Mouse (Mus musculus) embryo, embryonic 10 days (tissue): ENCODE data around the gene Gprin1.

Experiments
- DNase-seq: peaks from one replicate; pipeline ENCODE4 v3.0.0-alpha.2; 2015; ENCODE audit warnings: low spot score

The Gprin1 gene

DNA sequence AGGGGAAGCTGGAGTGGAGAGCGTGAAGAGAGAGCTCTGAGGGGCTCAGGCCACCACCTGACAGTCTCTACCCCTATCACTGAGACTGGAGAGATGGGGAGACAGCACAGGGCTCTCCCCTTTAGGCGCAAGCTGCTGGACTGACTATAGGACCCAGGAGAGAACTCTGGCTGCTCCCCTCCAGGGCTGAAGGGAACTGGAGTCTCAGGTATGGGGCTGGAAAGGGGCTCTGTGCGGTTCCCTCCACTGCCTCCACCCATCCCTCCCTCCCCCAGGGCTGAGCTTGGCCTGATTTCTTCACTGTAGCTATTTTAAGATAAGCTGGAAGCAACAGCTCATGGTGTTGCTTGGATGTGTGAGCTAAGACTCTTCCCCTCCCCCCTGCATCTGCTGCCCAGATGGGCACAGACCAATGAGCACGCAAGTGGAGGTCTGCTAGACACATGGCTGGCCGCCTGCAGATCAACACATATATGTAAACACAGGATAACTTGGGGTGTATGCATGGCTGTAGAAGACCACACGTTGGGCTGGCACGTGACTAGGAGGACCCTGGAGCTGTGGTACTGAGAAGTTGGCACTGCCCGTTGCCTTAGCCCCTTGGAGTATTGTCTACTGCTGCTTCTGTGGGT is 10.6 kb upstream of the Gprin1 start:
- DNase-seq, result peak; percentile 52

DNA sequence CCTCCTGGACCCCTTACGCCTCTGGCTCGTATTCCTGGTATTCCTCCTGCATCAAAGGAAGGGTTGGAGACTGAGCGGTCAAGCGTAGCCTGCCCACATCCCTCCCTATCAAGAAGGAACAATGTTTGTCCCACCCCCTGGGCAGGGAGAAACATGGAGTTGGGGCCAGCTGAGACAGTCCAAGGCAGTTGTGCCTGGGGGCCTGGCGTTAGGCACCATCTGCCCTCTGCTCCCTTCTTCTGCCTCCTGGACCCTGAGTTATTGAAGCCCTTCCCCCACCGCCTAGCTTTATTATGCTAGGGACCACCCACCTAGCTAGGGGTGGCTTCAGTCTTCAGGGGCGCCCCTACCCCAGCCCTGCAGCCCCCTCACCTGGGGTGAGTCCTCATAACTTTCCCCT is 9.8 kb upstream of the Gprin1 start:
- peak; percentile 31 for DNase-seq

GRCm38 (mm10) chr13:54758756-54759470 is 9.2 kb upstream of the Gprin1 start:
- DNase-seq, result peak; percentile 16

DNA sequence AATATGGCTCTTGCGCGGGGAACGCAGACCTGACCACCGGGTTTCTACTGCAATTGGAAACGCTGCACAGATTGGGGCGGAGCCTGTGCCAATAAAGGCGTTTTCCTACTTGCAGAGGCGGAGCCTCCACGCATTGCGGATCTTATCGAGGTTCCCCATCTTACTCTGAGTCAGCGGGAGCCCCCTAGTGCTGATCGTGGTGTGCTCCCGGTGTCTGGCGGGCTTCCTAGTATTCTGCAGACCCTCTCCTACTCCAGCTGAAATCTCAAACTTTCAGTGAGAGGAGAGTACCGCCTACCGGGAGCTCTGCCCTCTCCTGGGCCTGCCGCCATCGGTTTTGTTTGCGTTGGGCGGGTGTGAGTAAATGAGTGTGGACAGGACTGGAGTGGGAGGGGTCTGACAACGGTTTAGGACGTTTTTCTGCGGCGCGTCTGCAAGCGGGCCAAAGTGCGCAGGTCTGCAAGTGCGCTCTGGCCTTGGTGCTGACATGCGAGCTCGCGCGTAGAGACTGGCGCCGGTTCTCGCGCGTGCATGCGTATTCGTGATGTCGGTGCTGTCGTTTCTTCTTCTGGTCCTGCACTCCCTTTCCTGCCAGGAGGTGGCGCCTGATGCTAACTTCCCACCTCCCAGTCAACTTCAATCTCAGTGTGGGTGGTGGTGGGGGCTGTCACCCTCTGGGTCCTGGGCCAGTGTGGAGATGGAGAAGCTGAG is 8.5 kb upstream of the Gprin1 start:
- DNase-seq, result peak; percentile 98

DNA sequence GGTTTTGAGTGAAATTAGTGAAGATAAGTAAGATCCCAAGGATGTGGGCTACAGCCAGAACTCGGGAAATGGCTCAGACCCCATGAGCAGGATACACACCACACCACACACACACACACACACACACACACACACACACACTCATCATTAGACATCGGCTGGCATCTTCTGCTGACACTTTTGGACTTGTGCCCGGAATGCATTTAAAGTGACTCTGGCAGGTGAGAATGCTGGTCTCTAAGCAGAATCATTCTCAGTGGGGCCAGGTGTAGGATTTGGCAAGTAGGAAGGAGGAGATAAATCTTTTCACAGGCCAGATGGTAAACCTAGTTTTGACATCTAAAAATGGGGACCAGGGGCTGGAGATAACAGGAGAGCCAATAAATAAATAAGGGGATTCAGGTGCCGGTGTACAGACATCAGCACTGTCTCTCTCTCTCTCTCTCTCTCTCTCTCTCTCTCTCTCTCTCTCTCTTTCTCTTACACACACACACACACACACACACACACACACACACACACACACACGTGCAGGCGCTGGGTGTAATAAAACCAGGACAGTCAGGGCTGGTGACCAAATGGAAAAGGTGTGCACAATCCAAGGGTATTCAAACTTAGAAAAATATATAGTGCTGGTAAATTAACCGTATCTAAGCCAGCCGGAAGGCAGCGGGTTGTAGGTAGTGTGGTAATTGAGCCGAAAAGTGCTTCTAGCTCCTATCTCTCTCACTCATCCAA is 7.6 kb upstream of the Gprin1 start:
- no peak for DNase-seq

- DNase-seq, result no peak
Measured at GRCm38 (mm10) chr13:54756156-54756712, 6.6 kb upstream of the Gprin1 start.

GRCm38 (mm10) chr13:54755201-54755830 is 5.6 kb upstream of the Gprin1 start:
- no peak for DNase-seq

- no peak for DNase-seq
Measured at GRCm38 (mm10) chr13:54754169-54755080, 4.8 kb upstream of the Gprin1 start.

- DNase-seq, result no peak
Measured at GRCm38 (mm10) chr13:54753733-54754132, 4.1 kb upstream of the Gprin1 start.

GRCm38 (mm10) chr13:54752656-54753055 is 3.0 kb upstream of the Gprin1 start:
- no peak for DNase-seq

DNA sequence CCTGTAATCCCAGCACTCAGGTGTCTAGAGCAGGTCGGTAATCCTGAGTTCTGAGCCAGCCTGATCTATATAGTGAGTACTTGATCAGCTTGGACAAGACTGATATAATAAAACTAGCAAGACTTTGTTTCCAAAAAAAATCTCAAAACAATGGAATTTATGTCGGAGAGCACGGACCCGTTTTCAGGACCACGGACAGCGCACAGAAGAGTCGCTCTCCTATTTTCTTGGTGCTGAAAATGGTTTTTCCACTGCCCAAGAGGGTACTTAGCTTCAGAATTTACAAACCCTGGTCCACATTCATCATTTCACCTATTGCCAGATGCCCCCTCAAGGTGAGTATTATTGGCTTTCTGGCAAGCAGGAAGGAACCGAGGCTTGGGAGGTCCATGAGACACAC is 1.0 kb upstream of the Gprin1 start:
- DNase-seq, result peak; percentile 66

- DNase-seq, result peak; percentile 67
Measured at GRCm38 (mm10) chr13:54749061-54749863, 412 bp downstream of the Gprin1 start.

- DNase-seq, result no peak
Measured at GRCm38 (mm10) chr13:54748721-54749060, 983 bp downstream of the Gprin1 start.

- DNase-seq, result no peak
Measured at GRCm38 (mm10) chr13:54748190-54748589, 1.5 kb downstream of the Gprin1 start.

DNA sequence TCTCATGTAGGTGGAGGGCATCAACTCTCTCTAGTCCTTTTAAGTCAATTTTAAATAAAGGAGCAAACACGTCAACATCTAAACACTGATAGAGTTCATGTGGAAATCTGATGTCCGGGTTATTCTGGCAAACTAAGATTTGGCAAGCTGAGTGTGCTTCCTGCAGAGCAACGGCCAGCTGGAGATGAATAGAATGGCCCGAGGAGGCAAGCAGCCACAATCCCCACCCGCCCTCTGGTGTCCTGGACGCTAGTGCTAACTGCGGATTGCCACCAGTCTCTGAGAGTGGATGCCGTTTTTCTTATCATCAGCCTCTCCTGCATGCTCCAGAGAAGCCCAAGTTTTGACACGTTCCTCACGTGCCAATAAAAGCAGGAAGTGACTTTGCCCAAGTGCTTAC is 2.8 kb downstream of the Gprin1 start:
- DNase-seq, result no peak

DNA sequence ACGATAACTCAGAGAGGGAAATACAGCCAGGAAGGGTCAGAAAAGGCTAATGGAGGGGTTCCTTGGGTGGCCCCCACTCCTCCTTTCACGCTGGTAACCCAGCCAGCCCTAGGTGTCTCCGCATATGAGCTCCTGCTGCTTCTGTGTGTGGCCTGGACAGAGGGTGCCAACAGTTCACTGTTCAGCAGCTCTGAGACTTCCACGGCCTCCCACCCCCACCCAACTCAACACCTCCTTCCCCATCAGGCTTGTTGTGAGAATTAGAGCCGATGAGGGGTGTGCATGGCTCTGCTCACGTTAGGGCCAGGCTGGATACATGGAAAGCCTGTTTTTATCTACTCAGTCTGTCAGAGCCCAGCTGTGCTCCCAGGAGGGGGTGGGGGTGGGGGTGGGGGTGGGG is 3.6 kb downstream of the Gprin1 start:
- no peak for DNase-seq

DNA sequence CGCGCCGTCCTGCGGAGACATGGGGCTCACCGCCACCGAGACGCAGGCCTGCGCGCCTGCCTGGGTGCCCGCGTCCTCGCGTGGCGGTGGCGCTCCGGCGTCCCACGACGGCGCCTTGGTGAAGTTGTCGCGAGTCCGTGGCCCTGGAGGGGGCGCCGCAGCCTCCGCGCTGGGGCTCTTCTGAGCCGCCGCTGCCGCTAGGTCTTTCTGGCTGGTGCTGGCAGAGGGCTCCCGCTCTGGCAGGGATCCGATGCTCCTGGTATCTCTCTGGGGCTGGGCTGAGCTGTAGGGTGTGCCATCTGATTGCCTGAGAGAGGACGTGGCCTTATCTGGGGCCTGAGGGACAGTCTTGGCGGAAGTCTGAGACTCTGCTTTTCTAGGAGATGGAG is 11.5 kb downstream of the Gprin1 start:
- DNase-seq, result no peak

DNA sequence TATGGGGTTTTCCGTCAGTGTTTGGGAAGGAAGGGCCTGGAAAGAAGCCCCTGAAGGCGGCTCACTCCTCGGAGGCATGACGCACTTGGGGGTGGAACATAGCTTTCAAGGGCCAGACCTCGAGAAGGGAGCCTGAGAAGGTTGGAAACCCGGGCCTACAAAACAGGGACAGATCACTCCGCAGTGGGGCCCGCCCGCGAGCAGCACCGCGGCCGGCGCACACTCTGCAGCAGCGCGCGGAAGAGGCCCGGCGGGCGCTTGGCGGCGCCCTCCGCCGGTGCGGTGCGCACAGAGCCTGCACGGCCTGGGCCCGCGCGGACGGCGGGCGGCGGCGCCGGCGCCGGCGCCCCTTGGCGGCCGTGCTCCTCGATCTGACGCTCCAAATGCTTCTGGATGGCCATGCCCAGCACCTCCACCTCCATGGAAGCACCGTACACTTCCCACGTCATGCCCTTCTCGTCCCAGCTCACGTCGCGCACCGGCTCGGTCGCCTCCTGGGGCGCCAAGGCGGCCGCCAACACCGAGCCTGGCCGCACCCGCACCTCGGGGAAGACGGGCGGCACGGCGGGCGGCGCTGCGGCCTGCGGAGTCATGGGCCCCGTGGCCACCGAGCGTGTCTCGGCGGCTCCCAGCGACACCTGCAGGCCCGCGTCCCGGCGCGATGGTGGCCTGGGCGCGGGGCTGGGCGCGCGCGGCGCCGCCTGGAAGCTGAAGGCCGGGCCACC is 12.0 kb downstream of the Gprin1 start:
- peak; percentile 47 for DNase-seq

GRCm38 (mm10) chr13:54736931-54737330 is 12.7 kb downstream of the Gprin1 start:
- no peak for DNase-seq
